Comparison of ENCODE assay signal across 13 mouse cellular contexts in genomic region chr2:52556298-52556960, GRCm38 (mm10).
A peak's percentile ranks its signal among the peaks of the same experiment; 100 is the strongest.
DNase-seq lines count a peak whose midpoint lies in the region; ATAC-seq and TF ChIP-seq lines count a peak whose summit lies in the region.
"Had no signal": no experiment of that assay in that cellular context is flagged by ENCODE, and none has a peak within 500 bp of the region (broad histone marks: within the 10 kb centered on the region; RNA-seq: fewer than 3 reads in every experiment).

No protein-coding gene starts in this region.

- TF ChIP-seq POLR2A in cortical plate, adult 2 months (IDR thresholded peaks at IDR 0.05; ENCODE audit: extremely low read depth, insufficient read depth, low read length) = no peak

- no peaks in the 10 kb centered on the region for H3K9me3 ChIP-seq in intestine, embryonic 14.5 days (ENCODE audit: control insufficient read depth, low read length)
- no peaks in the 10 kb centered on the region for H3K9me3 ChIP-seq in intestine, embryonic 16.5 days (ENCODE audit: control insufficient read depth, low read length)
- no peaks in the 10 kb centered on the region for H3K9me3 ChIP-seq in hindbrain, embryonic 12.5 days (replicated peaks)
- peaks cover 4% of the 10 kb centered on the region for H3K9me3 ChIP-seq in midbrain, embryonic 16.5 days (replicated peaks; ENCODE audit: control insufficient read depth, low read length, poor library complexity, severe bottlenecking)
- H3K9me3 ChIP-seq: lung, embryonic 15.5 days had no signal

- H3K4me3 ChIP-seq in intestine, embryonic 14.5 days (ENCODE audit: low read depth, low read length) = no peak overlapping the region
- H3K4me3 ChIP-seq in intestine, embryonic 16.5 days (ENCODE audit: low read length) = no peak overlapping the region
- H3K4me3 ChIP-seq in cortical plate, adult 2 months (ENCODE audit: insufficient read depth, low read length) = peak overlapping the region; percentile 76
- peak overlapping the region; percentile 39 for H3K4me3 ChIP-seq in hindbrain, embryonic 12.5 days
- peak overlapping the region; percentile 61 for H3K4me3 ChIP-seq in midbrain, embryonic 16.5 days (ENCODE audit: low read depth, low read length)
- H3K4me3 ChIP-seq: heart, embryonic 13.5 days; lung, embryonic 15.5 days; megakaryocyte, embryonic 14.5 days had no signal

- no peaks in the 10 kb centered on the region for H3K36me3 ChIP-seq in intestine, embryonic 14.5 days (ENCODE audit: control insufficient read depth, insufficient read depth, low read length)
- no peaks in the 10 kb centered on the region for H3K36me3 ChIP-seq in intestine, embryonic 16.5 days (ENCODE audit: control insufficient read depth, insufficient read depth, low read length)
- no peaks in the 10 kb centered on the region for H3K36me3 ChIP-seq in hindbrain, embryonic 12.5 days
- peaks cover 3% of the 10 kb centered on the region for H3K36me3 ChIP-seq in midbrain, embryonic 16.5 days (ENCODE audit: control insufficient read depth, insufficient read depth, low read length)
- H3K36me3 ChIP-seq: heart, embryonic 13.5 days; lung, embryonic 15.5 days had no signal

- TF ChIP-seq CTCF in cortical plate, adult 2 months (IDR thresholded peaks at IDR 0.05; ENCODE audit: extremely low read depth, insufficient read depth, low read length) = no peak

- no peaks in the 10 kb centered on the region for H3K27me3 ChIP-seq in intestine, embryonic 14.5 days (replicated peaks; ENCODE audit: control insufficient read depth, insufficient read depth, low read length)
- no peaks in the 10 kb centered on the region for H3K27me3 ChIP-seq in intestine, embryonic 16.5 days (replicated peaks; ENCODE audit: control insufficient read depth, insufficient read depth, low read length)
- no peaks in the 10 kb centered on the region for H3K27me3 ChIP-seq in hindbrain, embryonic 12.5 days
- no peaks in the 10 kb centered on the region for H3K27me3 ChIP-seq in midbrain, embryonic 16.5 days (ENCODE audit: control insufficient read depth, insufficient read depth, low read depth, low read length)
- H3K27me3 ChIP-seq: heart, embryonic 13.5 days; lung, embryonic 15.5 days had no signal

- no peaks in the 10 kb centered on the region for H3K4me1 ChIP-seq in intestine, embryonic 14.5 days (replicated peaks; ENCODE audit: control insufficient read depth, insufficient read depth, low read length)
- no peaks in the 10 kb centered on the region for H3K4me1 ChIP-seq in intestine, embryonic 16.5 days (ENCODE audit: control insufficient read depth, insufficient read depth, low read length)
- H3K4me1 ChIP-seq in cortical plate, adult 2 months (ENCODE audit: control insufficient read depth, insufficient read depth, low read length) = peaks cover 8% of the 10 kb centered on the region
- H3K4me1 ChIP-seq in hindbrain, embryonic 12.5 days = peaks cover 20% of the 10 kb centered on the region
- H3K4me1 ChIP-seq in midbrain, embryonic 16.5 days (ENCODE audit: control insufficient read depth, insufficient read depth, low read length) = peaks cover 22% of the 10 kb centered on the region
- H3K4me1 ChIP-seq: lung, embryonic 15.5 days; megakaryocyte, embryonic 14.5 days had no signal

- peak; percentile 41 for DNase-seq in intestine, embryonic 14.5 days (ENCODE audit: low spot score)
- DNase-seq in spleen, postnatal 14 days (ENCODE audit: low spot score in 2 of 2) = no peak
- DNase-seq in lung, postnatal 4 days = no peak
- DNase-seq: right cerebral cortex, postnatal 14 days had no signal

- no peak for ATAC-seq in intestine, embryonic 14.5 days (replicated peaks; ENCODE audit: low FRiP score, low TSS enrichment, low read depth)
- ATAC-seq in intestine, embryonic 16.5 days = no peak
- no peak for ATAC-seq in hindbrain, embryonic 12.5 days (ENCODE audit: low FRiP score)
- ATAC-seq in midbrain, embryonic 16.5 days = no peak
- ATAC-seq: CD4-positive, CD25-positive, alpha-beta regulatory T cell, adult 4 months had no signal

- H3K9ac ChIP-seq in intestine, embryonic 14.5 days (ENCODE audit: low read length) = no peak overlapping the region
- H3K9ac ChIP-seq in intestine, embryonic 16.5 days (ENCODE audit: low read depth, low read length) = no peak overlapping the region
- H3K9ac ChIP-seq in hindbrain, embryonic 12.5 days = no peak overlapping the region
- H3K9ac ChIP-seq in midbrain, embryonic 16.5 days (ENCODE audit: low read depth, low read length) = peak overlapping the region; percentile 63
- H3K9ac ChIP-seq: heart, embryonic 13.5 days; lung, embryonic 15.5 days had no signal

- H3K4me2 ChIP-seq in intestine, embryonic 14.5 days (ENCODE audit: low read length) = no peak overlapping the region
- H3K4me2 ChIP-seq in intestine, embryonic 16.5 days (ENCODE audit: low read depth, low read length) = no peak overlapping the region
- H3K4me2 ChIP-seq in hindbrain, embryonic 12.5 days (replicated peaks) = peak overlapping the region; percentile 57
- H3K4me2 ChIP-seq in midbrain, embryonic 16.5 days (ENCODE audit: low read length) = peak overlapping the region; percentile 73
- H3K4me2 ChIP-seq: heart, embryonic 13.5 days; liver, embryonic 11.5 days; lung, embryonic 15.5 days had no signal

- 72% methylated on average over 20 of the region's 20 CpGs for WGBS in intestine, embryonic 14.5 days
- 70% methylated on average over 20 of the region's 20 CpGs for WGBS in intestine, embryonic 16.5 days
- WGBS in hindbrain, embryonic 12.5 days = 88% methylated on average over 20 of the region's 20 CpGs
- WGBS in midbrain, embryonic 16.5 days = 83% methylated on average over 20 of the region's 20 CpGs

- no peak overlapping the region for H3K27ac ChIP-seq in intestine, embryonic 14.5 days (ENCODE audit: low read depth)
- H3K27ac ChIP-seq in intestine, embryonic 16.5 days (ENCODE audit: low read length) = no peak overlapping the region
- H3K27ac ChIP-seq in cortical plate, adult 2 months (ENCODE audit: insufficient read depth, low read length) = no peak overlapping the region
- H3K27ac ChIP-seq in hindbrain, embryonic 12.5 days = no peak overlapping the region
- H3K27ac ChIP-seq in midbrain, embryonic 16.5 days (ENCODE audit: low read length) = 0 out of 2 replicates have a peak overlapping the region, but pooled peaks have one; percentile 40
- H3K27ac ChIP-seq: heart, embryonic 13.5 days; lung, embryonic 15.5 days had no signal

Comparison
In these comparisons a context has a peak if more than half of its experiments do, and no peak if none do; other contexts are left out.
1. H3K4me2 ChIP-seq: peak in hindbrain, embryonic 12.5 days (single experiment) and midbrain, embryonic 16.5 days (single experiment); none in intestine, embryonic 14.5 days (single experiment) and intestine, embryonic 16.5 days (single experiment).
2. H3K4me3 ChIP-seq: peak in cortical plate, adult 2 months (single experiment), hindbrain, embryonic 12.5 days (single experiment) and midbrain, embryonic 16.5 days (single experiment); none in intestine, embryonic 14.5 days (single experiment) and intestine, embryonic 16.5 days (single experiment).